29 mouse cellular contexts compared by ENCODE assay signal in genomic region chr9:46795446-46795845, GRCm38 (mm10).
DNase-seq lines count a peak whose midpoint lies in the region; ATAC-seq and TF ChIP-seq lines count a peak whose summit lies in the region.
"Had no signal": no experiment of that assay in that cellular context is flagged by ENCODE, and none has a peak within 500 bp of the region (broad histone marks: within the 10 kb centered on the region; RNA-seq: fewer than 3 reads in every experiment).

No protein-coding gene starts in this region.

- intact Hi-C loops in heart, adult 2 months (cut with DNase I), result no loop called here

- H3K4me3 ChIP-seq in cerebellum, adult 2 months (replicated peaks; ENCODE audit: insufficient read depth, low read depth, low read length), result no peak overlapping the region
- H3K4me3 ChIP-seq in heart, adult 2 months, result no peak overlapping the region
- no peak overlapping the region for H3K4me3 ChIP-seq in embryonic facial prominence, embryonic 14.5 days (ENCODE audit: low read depth, low read length)
- no peak overlapping the region for H3K4me3 ChIP-seq in midbrain, embryonic 15.5 days
- H3K4me3 ChIP-seq: forebrain, embryonic 15.5 days; gastrocnemius, adult 2 months; heart, embryonic 13.5 days; kidney, embryonic 15.5 days; neural tube, embryonic 15.5 days; stomach, embryonic 15.5 days had no signal

- no peaks in the 10 kb centered on the region for H3K79me2 ChIP-seq in heart, adult 2 months (replicated peaks; ENCODE audit: control insufficient read depth, insufficient read depth, low read length)

- no peak for TF ChIP-seq CTCF in cerebellum, adult 2 months (IDR thresholded peaks at IDR 0.05; ENCODE audit: borderline replicate concordance, insufficient read depth, low read depth, low read length)
- no peak for TF ChIP-seq CTCF in heart, adult 2 months (IDR thresholded peaks at IDR 0.05)

- peak; percentile 44 for ATAC-seq in embryonic facial prominence, embryonic 14.5 days (ENCODE audit: low read depth)
- no peak for ATAC-seq in midbrain, embryonic 15.5 days (replicated peaks)
- ATAC-seq: forebrain, embryonic 15.5 days; hindbrain, embryonic 16.5 days; Patski had no signal

- peaks cover 5% of the 10 kb centered on the region; the same call in 1 of the 2 replicates for H3K4me1 ChIP-seq in cerebellum, adult 2 months (ENCODE audit: control insufficient read depth, insufficient read depth, low read length)
- H3K4me1 ChIP-seq in heart, adult 2 months (ENCODE audit: control insufficient read depth, insufficient read depth, low read length), result no peaks in the 10 kb centered on the region
- H3K4me1 ChIP-seq in embryonic facial prominence, embryonic 14.5 days (ENCODE audit: control insufficient read depth, insufficient read depth, low read length), result peaks cover 3% of the 10 kb centered on the region; the same call in 1 of the 2 replicates
- no peaks in the 10 kb centered on the region for H3K4me1 ChIP-seq in midbrain, embryonic 15.5 days
- H3K4me1 ChIP-seq: forebrain, embryonic 15.5 days; heart, embryonic 13.5 days; kidney, embryonic 15.5 days; neural tube, embryonic 15.5 days; stomach, embryonic 15.5 days had no signal

- no peaks in the 10 kb centered on the region for H3K36me3 ChIP-seq in heart, adult 2 months (ENCODE audit: control insufficient read depth, insufficient read depth, low read length)
- no peaks in the 10 kb centered on the region for H3K36me3 ChIP-seq in embryonic facial prominence, embryonic 14.5 days (ENCODE audit: control insufficient read depth, insufficient read depth, low read length)
- H3K36me3 ChIP-seq in midbrain, embryonic 15.5 days (replicated peaks), result no peaks in the 10 kb centered on the region
- H3K36me3 ChIP-seq: forebrain, embryonic 15.5 days; heart, embryonic 13.5 days; kidney, embryonic 15.5 days; neural tube, embryonic 15.5 days; stomach, embryonic 15.5 days had no signal

- H3K27me3 ChIP-seq in cerebellum, adult 2 months (ENCODE audit: control insufficient read depth, insufficient read depth, low read length), result no peaks in the 10 kb centered on the region
- H3K27me3 ChIP-seq in heart, adult 2 months (ENCODE audit: control insufficient read depth, insufficient read depth, low read length), result no peaks in the 10 kb centered on the region
- no peaks in the 10 kb centered on the region for H3K27me3 ChIP-seq in embryonic facial prominence, embryonic 14.5 days (replicated peaks; ENCODE audit: control insufficient read depth, insufficient read depth, low read length)
- H3K27me3 ChIP-seq in midbrain, embryonic 15.5 days (replicated peaks), result no peaks in the 10 kb centered on the region
- H3K27me3 ChIP-seq: forebrain, embryonic 15.5 days; heart, embryonic 13.5 days; kidney, embryonic 15.5 days; neural tube, embryonic 15.5 days; stomach, embryonic 15.5 days had no signal

- TF ChIP-seq EP300 in heart, adult 2 months (IDR thresholded peaks at IDR 0.05; ENCODE audit: insufficient read depth, low read depth, low read length), result no peak

- WGBS in cerebellum, adult 2 months, result 12% methylated on average over 11 of the region's 11 CpGs
- 51% methylated on average over 11 of the region's 11 CpGs for WGBS in heart, adult 2 months
- WGBS in embryonic facial prominence, embryonic 14.5 days, result 36% methylated on average over 11 of the region's 11 CpGs
- 63% methylated on average over 11 of the region's 11 CpGs for WGBS in midbrain, embryonic 15.5 days

- peak; percentile 25 to 30 for DNase-seq in cerebellum, adult 2 months
- no peak for DNase-seq in cerebellum, postnatal 14 days
- DNase-seq in heart, postnatal 4 days, result peak; percentile 2
- DNase-seq in heart, adult 2 months, result no peak
- DNase-seq in urinary bladder, adult 2 months (ENCODE audit: low spot score), result peak; percentile 10
- DNase-seq in urinary bladder, postnatal 14 days (ENCODE audit: low spot score), result no peak
- DNase-seq in embryonic facial prominence, embryonic 14.5 days (ENCODE audit: low spot score), result peak; percentile 61
- DNase-seq: adrenal gland, postnatal 10 days; embryo, embryonic 11 days; gastrocnemius, adult 2 months; gastrocnemius, postnatal 36 days; heart, postnatal 10 days; kidney, adult 18-20 months; kidney, postnatal 25 days; liver; lung, embryonic 14.5 days; lung, postnatal 14 days; midbrain, embryonic 14.5 days; thymus, adult 18-20 months; thymus, postnatal 36 days had no signal

- no peak for TF ChIP-seq POLR2A in cerebellum, adult 2 months (IDR thresholded peaks at IDR 0.05; ENCODE audit: borderline replicate concordance, insufficient read depth, low read length)
- no peak for TF ChIP-seq POLR2A in heart, adult 2 months (IDR thresholded peaks at IDR 0.05; ENCODE audit: insufficient read depth, low read depth, low read length)

- no peaks in the 10 kb centered on the region for H3K9me3 ChIP-seq in embryonic facial prominence, embryonic 14.5 days (ENCODE audit: control insufficient read depth, low read length)
- no peaks in the 10 kb centered on the region for H3K9me3 ChIP-seq in midbrain, embryonic 15.5 days
- H3K9me3 ChIP-seq: forebrain, embryonic 15.5 days; heart, embryonic 13.5 days; kidney, embryonic 15.5 days; neural tube, embryonic 15.5 days; stomach, embryonic 15.5 days had no signal

- no peak overlapping the region for H3K9ac ChIP-seq in heart, adult 2 months (ENCODE audit: low read depth, low read length)
- no peak overlapping the region for H3K9ac ChIP-seq in embryonic facial prominence, embryonic 14.5 days (ENCODE audit: low read depth, low read length)
- H3K9ac ChIP-seq in midbrain, embryonic 15.5 days, result no peak overlapping the region
- H3K9ac ChIP-seq: forebrain, embryonic 15.5 days; heart, embryonic 13.5 days; kidney, embryonic 15.5 days; liver, embryonic 14.5 days; lung, embryonic 14.5 days; neural tube, embryonic 15.5 days; stomach, embryonic 15.5 days had no signal

- H3K27ac ChIP-seq in cerebellum, adult 2 months (ENCODE audit: insufficient read depth, low read length), result no peak overlapping the region
- H3K27ac ChIP-seq in heart, adult 2 months, result no peak overlapping the region
- H3K27ac ChIP-seq in embryonic facial prominence, embryonic 14.5 days (replicated peaks; ENCODE audit: low read depth, low read length), result no peak overlapping the region
- no peak overlapping the region for H3K27ac ChIP-seq in midbrain, embryonic 15.5 days
- H3K27ac ChIP-seq: forebrain, embryonic 15.5 days; gastrocnemius, adult 2 months; heart, embryonic 13.5 days; kidney, embryonic 15.5 days; liver, embryonic 14.5 days; neural tube, embryonic 15.5 days; stomach, embryonic 15.5 days had no signal

- H3K4me2 ChIP-seq in embryonic facial prominence, embryonic 14.5 days (ENCODE audit: low read depth, low read length), result no peak overlapping the region
- H3K4me2 ChIP-seq in midbrain, embryonic 15.5 days, result no peak overlapping the region
- H3K4me2 ChIP-seq: forebrain, embryonic 15.5 days; heart, embryonic 13.5 days; kidney, embryonic 15.5 days; lung, embryonic 14.5 days; neural tube, embryonic 15.5 days; stomach, embryonic 15.5 days had no signal

Comparison
In these comparisons a context has a peak if more than half of its experiments do, and no peak if none do; other contexts are left out.
1. DNase-seq: peak in cerebellum, adult 2 months (2 of 2), heart, postnatal 4 days (single experiment), urinary bladder, adult 2 months (single experiment) and embryonic facial prominence, embryonic 14.5 days (single experiment); none in cerebellum, postnatal 14 days (0 of 2), heart, adult 2 months (0 of 2) and urinary bladder, postnatal 14 days (single experiment).